Mouse (Mus musculus) brown adipose tissue, adult 24 weeks (tissue): Measurements from ENCODE around the gene Tjp1. TPM values are rescaled to one million over a fixed set of nuclear protein-coding genes. Genes with fewer than 3 reads are reported as not detected.

Experiments used
- H3K27ac ChIP-seq: fragments of 200-500 bp; replicated peaks from 2 replicates; pipeline ENCODE4 v1.5.1; 2012; ENCODE audit warnings: low read depth, mild to moderate bottlenecking, low read length
- H3K4me1 ChIP-seq: fragments of 200-500 bp; 2 replicates; pipeline ENCODE4 v1.6.1; 2012; ENCODE audit warnings: low read length, mixed read lengths; ENCODE audit not compliant: control insufficient read depth, insufficient read depth, insufficient read length
- H3K4me3 ChIP-seq: fragments of 200-500 bp; 2 replicates; pipeline ENCODE4 v1.5.1; 2012; ENCODE audit warnings: low read depth, mild to moderate bottlenecking, low read length, moderate library complexity; ENCODE audit not compliant: insufficient read depth
- polyA plus RNA-seq: library from polyadenylated mRNA; stranded (reverse); fragments of >200 nt; gene quantifications from 2 replicates; pipeline ENCODE4 v1.2.4, GENCODE M21; 2012; ENCODE audit not compliant: missing spikeins, insufficient read depth, insufficient read length

Gene Tjp1
- polyA plus RNA-seq, 1 experiment: 19.3 TPM

GRCm38 (mm10) chr7:65279277-65279676 lies 248.3 kb downstream of the Tjp1 start:
- Histone ChIP-seq H3K4me1 (no peaks in the 10 kb centered on the region), H3K27ac (no peak overlapping the region), H3K4me3 (no peak overlapping the region)

- H3K4me3 ChIP-seq: no peak overlapping the region
- H3K4me1 ChIP-seq: no peaks in the 10 kb centered on the region
- no peak overlapping the region for H3K27ac ChIP-seq
Measured at GRCm38 (mm10) chr7:65275761-65276160, 251.8 kb downstream of the Tjp1 start.

- H3K4me3 ChIP-seq: no peak overlapping the region
- H3K27ac ChIP-seq: no peak overlapping the region
- H3K4me1 ChIP-seq: no peaks in the 10 kb centered on the region
Measured at GRCm38 (mm10) chr7:65274216-65274615, 253.4 kb downstream of the Tjp1 start.

DNA sequence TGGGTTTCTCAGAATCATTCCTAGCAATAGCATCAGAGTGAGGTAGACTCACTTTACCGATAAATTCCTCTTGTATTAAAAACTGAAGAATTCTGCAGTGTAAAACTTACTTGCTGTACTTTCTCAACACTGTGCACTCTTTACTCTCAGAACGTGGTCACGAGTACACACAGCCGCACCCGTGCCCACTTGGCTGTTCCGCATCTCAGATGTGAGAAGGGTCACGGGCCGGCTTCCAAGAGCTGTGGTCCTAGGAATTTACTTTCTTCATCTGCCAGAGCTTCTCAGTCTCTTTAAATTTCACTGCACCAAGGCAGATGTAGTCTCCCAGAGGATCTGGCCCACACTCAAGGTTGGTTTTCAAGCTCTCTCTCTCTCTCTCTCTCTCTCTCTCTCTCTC lies 277.9 kb downstream of the Tjp1 start:
- no peak overlapping the region for H3K27ac ChIP-seq
- H3K4me1 ChIP-seq: no peaks in the 10 kb centered on the region
- H3K4me3 ChIP-seq: no peak overlapping the region

Other genes with a start within 250 kb of the Tjp1 start
- gene Tarsl2, start 117.1 kb upstream of the Tjp1 start, polyA plus RNA-seq: 19.0 and 20.7 TPM in 2 replicates
- 41.7 and 63.3 TPM in 2 replicates for gene Tm2d3, start 163.4 kb upstream of the Tjp1 start, polyA plus RNA-seq